Mouse (Mus musculus): ENCODE measurements around the gene Zfr2. TPM values are rescaled to one million over a fixed set of nuclear protein-coding genes. Genes with fewer than 3 reads are reported as not detected.

The Zfr2 gene
- polyA plus RNA-seq, 1 experiment from 2014 or later: 10.9 TPM

DNA sequence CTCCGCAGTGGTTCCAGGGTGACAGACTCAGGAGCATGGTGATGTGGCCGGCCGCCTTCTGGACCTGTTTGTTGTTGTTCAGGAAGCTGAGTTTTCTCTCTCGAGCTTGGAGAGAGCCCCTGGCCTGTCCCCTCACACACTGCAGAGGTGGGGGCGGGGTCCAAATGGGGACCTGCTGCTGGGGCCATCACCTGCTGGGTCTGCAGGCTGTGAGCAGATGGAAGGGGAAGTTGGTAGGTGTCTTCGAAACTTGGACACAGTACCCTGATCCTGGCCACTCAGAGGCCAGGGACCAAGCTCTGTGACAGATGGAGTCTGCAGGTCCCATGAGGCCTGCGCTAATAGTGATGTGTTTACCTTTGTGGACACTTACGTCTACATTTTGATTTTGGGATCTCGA, 68.4 kb downstream of the Zfr2 start:
- ATAC-seq (ENCODE audit: insufficient number of reproducible peaks, low FRiP score, low TSS enrichment, low read depth): no peak
- H3K4me2 ChIP-seq: no peak overlapping the region
- H3K27me3 ChIP-seq: no peaks in the 10 kb centered on the region
- no peak overlapping the region for H3K4me3 ChIP-seq
- peaks cover 41% of the 10 kb centered on the region for H3K4me1 ChIP-seq
- H3K36me3 ChIP-seq: peaks cover 13% of the 10 kb centered on the region
- H3K9me3 ChIP-seq: no peaks in the 10 kb centered on the region
- no peak overlapping the region for H3K9ac ChIP-seq
- WGBS: 85% methylated on average over 9 of the region's 9 CpGs
- no peak overlapping the region for H3K27ac ChIP-seq

Small RNA genes lying within 50 kb of the gene (microRNA-seq; reads per million reads assigned to microRNA genes)
- 6.8 reads per million, percentile 20 among the genes with 10 or more reads in this experiment for gene Mir3057

Other genes with a start within 250 kb of the Zfr2 start
- 7.7 and 8.7 TPM in 2 replicates for gene Gng7, start 218.2 kb upstream of the Zfr2 start, polyA plus RNA-seq (2015; fragmentation: Nextera tagmentation; extraction: Ambion mirVana)
- gene Diras1, start 207.5 kb upstream of the Zfr2 start, polyA plus RNA-seq (2015; fragmentation: Nextera tagmentation; extraction: Ambion mirVana): 0.05 and 0.29 TPM in 2 replicates
- 21.3 and 21.8 TPM in 2 replicates for gene Slc39a3, start 195.7 kb upstream of the Zfr2 start, polyA plus RNA-seq (2015; fragmentation: Nextera tagmentation; extraction: Ambion mirVana)
- gene Sgta, start 173.0 kb upstream of the Zfr2 start, polyA plus RNA-seq (2015; fragmentation: Nextera tagmentation; extraction: Ambion mirVana): 200 and 204 TPM in 2 replicates
- 79.3 and 91.0 TPM in 2 replicates for gene Thop1, start 163.1 kb upstream of the Zfr2 start, polyA plus RNA-seq (2015; fragmentation: Nextera tagmentation; extraction: Ambion mirVana)
- 0.73 and 1.5 TPM in 2 replicates for gene Creb3l3, start 134.3 kb upstream of the Zfr2 start, polyA plus RNA-seq (2015; fragmentation: Nextera tagmentation; extraction: Ambion mirVana)
- gene Map2k2, start 127.2 kb upstream of the Zfr2 start, polyA plus RNA-seq (2015; fragmentation: Nextera tagmentation; extraction: Ambion mirVana): 165 and 167 TPM in 2 replicates
- gene Zbtb7a, start 97.9 kb upstream of the Zfr2 start, polyA plus RNA-seq (2015; fragmentation: Nextera tagmentation; extraction: Ambion mirVana): 58.6 and 61.4 TPM in 2 replicates
- 48.0 and 50.6 TPM in 2 replicates for gene Pias4, start 65.2 kb upstream of the Zfr2 start, polyA plus RNA-seq (2015; fragmentation: Nextera tagmentation; extraction: Ambion mirVana)
- gene Eef2, start 56.5 kb upstream of the Zfr2 start, polyA plus RNA-seq (2015; fragmentation: Nextera tagmentation; extraction: Ambion mirVana): 564 and 615 TPM in 2 replicates
- gene Dapk3, start 50.1 kb upstream of the Zfr2 start, polyA plus RNA-seq (2015; fragmentation: Nextera tagmentation; extraction: Ambion mirVana): 45.7 and 53.5 TPM in 2 replicates
- gene 4930442H23Rik, start 49.3 kb upstream of the Zfr2 start, polyA plus RNA-seq (2015; fragmentation: Nextera tagmentation; extraction: Ambion mirVana): not detected in 2 replicates
- gene Nmrk2, start 31.1 kb upstream of the Zfr2 start, polyA plus RNA-seq (2015; fragmentation: Nextera tagmentation; extraction: Ambion mirVana): 0.41 and 1.3 TPM in 2 replicates
- gene Atcay, start 2.3 kb upstream of the Zfr2 start, polyA plus RNA-seq (2015; fragmentation: Nextera tagmentation; extraction: Ambion mirVana): 0.25 and 0.28 TPM in 2 replicates
- gene Matk, start 19.8 kb downstream of the Zfr2 start, polyA plus RNA-seq (2015; fragmentation: Nextera tagmentation; extraction: Ambion mirVana): 5.4 and 6.0 TPM in 2 replicates
- 189 and 194 TPM in 2 replicates for gene Mrpl54, start 33.8 kb downstream of the Zfr2 start, polyA plus RNA-seq (2015; fragmentation: Nextera tagmentation; extraction: Ambion mirVana)
- gene Apba3, start 33.8 kb downstream of the Zfr2 start, polyA plus RNA-seq (2015; fragmentation: Nextera tagmentation; extraction: Ambion mirVana): 77.1 and 87.5 TPM in 2 replicates
- 8.4 and 9.9 TPM in 2 replicates for gene Tjp3, start 58.4 kb downstream of the Zfr2 start, polyA plus RNA-seq (2015; fragmentation: Nextera tagmentation; extraction: Ambion mirVana)
- 44.8 and 48.1 TPM in 2 replicates for gene Pip5k1c, start 59.8 kb downstream of the Zfr2 start, polyA plus RNA-seq (2015; fragmentation: Nextera tagmentation; extraction: Ambion mirVana)
- 37.3 and 39.3 TPM in 2 replicates for gene Cactin, start 87.9 kb downstream of the Zfr2 start, polyA plus RNA-seq (2015; fragmentation: Nextera tagmentation; extraction: Ambion mirVana)
- 11.9 and 12.8 TPM in 2 replicates for gene Tbxa2r, start 95.6 kb downstream of the Zfr2 start, polyA plus RNA-seq (2015; fragmentation: Nextera tagmentation; extraction: Ambion mirVana)
- gene Gipc3, start 110.1 kb downstream of the Zfr2 start, polyA plus RNA-seq (2015; fragmentation: Nextera tagmentation; extraction: Ambion mirVana): 0.04 and 0.07 TPM in 2 replicates
- gene Hmg20b, start 117.3 kb downstream of the Zfr2 start, polyA plus RNA-seq (2015; fragmentation: Nextera tagmentation; extraction: Ambion mirVana): 86.0 and 89.9 TPM in 2 replicates
- 13.3 and 13.4 TPM in 2 replicates for gene Mfsd12, start 124.3 kb downstream of the Zfr2 start, polyA plus RNA-seq (2015; fragmentation: Nextera tagmentation; extraction: Ambion mirVana)
- 0.60 and 1.6 TPM in 2 replicates for gene 4930404N11Rik, start 132.7 kb downstream of the Zfr2 start, polyA plus RNA-seq (2015; fragmentation: Nextera tagmentation; extraction: Ambion mirVana)
- gene Fzr1, start 145.4 kb downstream of the Zfr2 start, polyA plus RNA-seq (2015; fragmentation: Nextera tagmentation; extraction: Ambion mirVana): 82.2 and 90.9 TPM in 2 replicates
- gene Dohh, start 151.3 kb downstream of the Zfr2 start, polyA plus RNA-seq (2015; fragmentation: Nextera tagmentation; extraction: Ambion mirVana): 79.8 and 88.7 TPM in 2 replicates
- 2.1 and 3.1 TPM in 2 replicates for gene Gm48551, start 151.3 kb downstream of the Zfr2 start, polyA plus RNA-seq (2015; fragmentation: Nextera tagmentation; extraction: Ambion mirVana)
- gene Gm48552, start 155.8 kb downstream of the Zfr2 start, polyA plus RNA-seq (2015; fragmentation: Nextera tagmentation; extraction: Ambion mirVana): 0.51 and 1.7 TPM in 2 replicates
- 2.9 and 3.6 TPM in 2 replicates for gene Smim24, start 159.9 kb downstream of the Zfr2 start, polyA plus RNA-seq (2015; fragmentation: Nextera tagmentation; extraction: Ambion mirVana)
- gene Nfic, start 222.5 kb downstream of the Zfr2 start, polyA plus RNA-seq (2015; fragmentation: Nextera tagmentation; extraction: Ambion mirVana): 138 and 146 TPM in 2 replicates
- gene Celf5, start 249.6 kb downstream of the Zfr2 start, polyA plus RNA-seq (2015; fragmentation: Nextera tagmentation; extraction: Ambion mirVana): 1.1 and 1.3 TPM in 2 replicates

All from limb, embryonic 15.5 days (tissue).